Mouse (Mus musculus) layer of hippocampus, adult 8-10 months (tissue): ENCODE measurements at regions not wholly inside any gene's neighbourhood (a gene's known extent, or its start where the extent isn't known, plus 50 kb on each side); places are given as distances from the start of the nearest gene placed in this dataset.

ENCODE experiments used
- DNase-seq, 2 experiments: peaks; one replicate each; pipeline ENCODE4 v3.0.0; 2022; ENCODE audit warnings: low spot score in 2 of 2

GRCm38 (mm10) chr10:9173509-9173908, 287.6 kb upstream of the Sash1 start:
- no peak for DNase-seq

GRCm38 (mm10) chr10:9168725-9169124, 282.9 kb upstream of the Sash1 start:
- no peak for DNase-seq

DNA sequence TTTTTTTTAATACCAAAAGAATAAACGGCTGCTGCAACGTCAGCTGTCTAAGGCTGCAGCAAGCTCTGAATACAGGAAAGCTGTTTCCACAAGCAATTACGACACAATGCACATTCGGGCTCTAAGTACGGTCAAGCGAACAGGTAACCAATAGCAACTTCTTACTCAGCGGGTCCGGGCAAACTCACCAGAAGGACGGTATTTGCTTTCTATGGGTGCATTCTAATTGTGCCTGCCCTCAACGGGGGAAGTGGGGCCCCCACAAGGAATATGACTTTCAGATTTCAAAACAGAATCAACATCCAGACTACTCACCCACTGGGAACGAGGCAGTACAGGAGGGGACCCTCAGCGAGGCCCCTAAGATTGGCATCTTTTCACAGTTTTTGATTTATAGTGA, 280.1 kb upstream of the Sash1 start:
- DNase-seq = peak in 1 of 2 experiments; percentile 9

- DNase-seq = peak in 1 of 2 experiments; percentile 7
Measured at GRCm38 (mm10) chr10:9165598-9165997, 279.7 kb upstream of the Sash1 start.

DNA sequence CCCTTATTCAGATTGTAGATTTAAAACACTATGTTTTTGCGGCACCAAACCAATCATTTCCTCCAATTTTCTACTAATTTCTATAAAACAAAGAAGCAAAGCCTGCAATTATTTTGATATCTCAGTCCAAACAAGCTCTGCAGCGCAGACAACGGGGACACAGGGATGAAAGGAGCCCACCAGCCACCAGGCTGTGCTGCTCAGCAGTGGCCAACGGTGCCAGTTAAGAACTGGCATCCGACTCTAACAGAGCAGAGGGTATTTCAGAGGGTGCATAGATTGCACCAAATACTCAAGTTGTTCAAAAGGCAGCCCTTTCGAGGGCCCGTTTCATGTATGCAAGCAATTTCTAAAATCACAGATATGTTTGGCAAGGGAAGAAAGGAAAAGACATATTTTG, 278.5 kb upstream of the Sash1 start:
- no peak for DNase-seq

GRCm38 (mm10) chr10:9161597-9161996, 275.7 kb upstream of the Sash1 start:
- DNase-seq = no peak

- no peak for DNase-seq
Measured at GRCm38 (mm10) chr10:9157299-9158215, 271.7 kb upstream of the Sash1 start.

DNA sequence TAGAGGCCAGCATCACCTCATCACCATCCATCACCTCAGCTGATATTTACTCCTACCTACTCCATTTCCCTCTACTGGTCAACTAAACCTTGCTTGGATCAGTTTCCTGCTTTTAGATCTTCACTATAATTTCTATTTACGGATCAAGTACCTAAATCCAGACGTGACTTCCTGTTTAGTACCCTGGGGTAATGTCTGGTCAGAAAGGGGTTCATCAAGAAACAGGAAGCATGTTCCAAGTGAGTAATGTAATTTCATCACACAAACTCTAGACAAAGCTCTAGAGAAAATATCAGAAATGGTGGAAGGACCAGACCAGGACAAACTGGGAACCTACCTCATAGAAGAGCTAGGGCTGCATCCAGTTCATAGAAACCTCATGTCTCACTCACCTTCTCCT, 250.2 kb upstream of the Sash1 start:
- no peak for DNase-seq

GRCm38 (mm10) chr10:9134293-9135021, 248.6 kb upstream of the Sash1 start:
- no peak for DNase-seq

GRCm38 (mm10) chr10:9130061-9130460, 244.2 kb upstream of the Sash1 start:
- no peak for DNase-seq

GRCm38 (mm10) chr10:9119249-9119648, 233.4 kb upstream of the Sash1 start:
- DNase-seq = no peak

- DNase-seq = no peak
Measured at GRCm38 (mm10) chr10:9117648-9118551, 232.0 kb upstream of the Sash1 start.

GRCm38 (mm10) chr10:9117134-9117533, 231.3 kb upstream of the Sash1 start:
- no peak for DNase-seq

DNA sequence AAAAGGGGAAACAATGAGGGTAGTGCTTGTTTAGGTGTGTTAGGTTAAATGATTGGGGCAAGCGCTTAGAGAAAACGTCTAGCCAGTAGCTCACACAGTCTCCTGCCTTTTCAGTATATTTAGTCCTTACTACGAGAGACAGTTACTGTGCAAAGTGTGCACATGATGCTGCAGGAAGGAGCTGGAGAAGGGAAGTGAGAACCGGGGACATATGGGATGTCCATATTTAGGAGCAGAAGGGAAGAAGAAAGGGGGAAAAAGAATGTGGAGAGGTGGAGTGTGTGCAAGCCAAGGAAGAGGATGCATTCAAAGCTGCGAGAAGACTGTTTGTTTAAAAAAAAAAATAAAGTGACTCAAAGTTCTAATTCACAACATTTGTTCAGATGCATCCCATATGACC, 227.8 kb upstream of the Sash1 start:
- peak; percentile 26 to 30 for DNase-seq

DNA sequence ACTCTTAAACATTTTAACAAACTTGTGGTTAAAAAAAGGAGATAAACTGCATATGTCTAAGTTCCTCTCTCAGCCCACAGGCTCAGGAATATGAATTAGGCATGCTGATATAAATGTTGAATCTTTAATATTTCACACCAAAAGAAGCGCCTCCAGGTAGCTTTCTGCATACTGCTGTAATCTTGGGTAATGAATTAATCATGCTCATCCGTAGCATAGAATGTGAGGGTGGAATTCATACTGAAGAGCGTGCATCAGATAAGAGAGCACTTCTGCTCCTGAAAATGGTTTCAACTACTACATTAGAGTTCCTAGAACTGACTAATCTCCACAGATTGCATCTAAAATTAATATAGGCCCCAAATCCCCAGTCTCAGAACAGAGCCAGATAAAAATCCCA, 225.2 kb upstream of the Sash1 start:
- no peak for DNase-seq

DNA sequence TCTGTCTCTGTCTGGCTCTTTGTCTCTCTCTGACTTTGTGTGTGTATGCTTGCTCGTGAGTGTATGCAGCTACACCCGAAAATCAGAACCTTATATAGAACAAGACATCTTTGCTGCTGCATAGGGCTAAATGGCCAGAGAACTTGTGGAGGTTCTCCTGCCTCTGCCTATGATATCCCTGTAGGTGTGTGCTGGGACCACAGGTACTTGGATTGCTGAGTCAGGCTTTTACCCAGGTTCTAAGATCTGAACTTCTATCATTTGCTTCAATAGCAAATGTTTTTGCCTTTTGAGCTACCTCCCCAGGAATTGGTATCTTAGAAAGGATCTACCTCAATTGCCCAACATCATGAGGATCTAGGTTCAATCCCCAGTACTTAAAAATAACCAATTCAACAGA, 210.3 kb upstream of the Sash1 start:
- DNase-seq = no peak

- DNase-seq = no peak
Measured at GRCm38 (mm10) chr10:9095163-9095562, 209.3 kb upstream of the Sash1 start.

GRCm38 (mm10) chr10:9092237-9092885, 206.5 kb upstream of the Sash1 start:
- peak in 1 of 2 experiments; percentile 19 for DNase-seq

- no peak for DNase-seq
Measured at GRCm38 (mm10) chr10:9090961-9091360, 205.1 kb upstream of the Sash1 start.

DNA sequence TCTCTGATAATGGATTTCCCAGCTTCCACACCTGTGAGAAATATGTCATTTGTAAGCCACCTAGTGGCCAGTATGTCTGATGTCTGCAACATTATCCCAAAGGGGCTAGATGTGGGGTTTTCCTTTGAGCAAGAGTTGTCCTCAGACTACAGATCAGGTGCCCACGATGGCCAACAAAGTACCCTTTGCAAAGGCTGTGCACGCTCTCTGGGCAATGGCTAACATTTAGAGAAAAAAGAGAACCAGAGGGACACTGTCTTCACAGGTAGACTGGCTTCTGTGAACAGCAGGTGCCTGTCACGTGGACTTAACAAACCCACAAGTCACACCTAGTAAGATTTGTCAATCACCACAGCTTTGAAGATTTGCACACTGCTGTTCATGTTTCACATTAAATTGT, 202.0 kb upstream of the Sash1 start:
- no peak for DNase-seq

- DNase-seq = no peak
Measured at GRCm38 (mm10) chr10:9087171-9087570, 201.3 kb upstream of the Sash1 start.
